Mouse (Mus musculus) monocyte, adult 2 months (primary cell): ENCODE measurements around the gene Myh7.
A peak's percentile ranks its signal among the peaks of the same experiment; 100 is the strongest.
"Not testable (repeated sequence)": the region's sequence is repeated elsewhere in the genome, so short reads cannot be mapped to it uniquely, and the experiment has no call there.

Experiments
- DNase-seq, 2 experiments: peaks; one replicate each; pipeline ENCODE4 v3.0.0; 2022; ENCODE audit warnings: low spot score in 2 of 2, low read depth in 1 of 2

Gene Myh7

GRCm38 (mm10) chr14:54994136-54994868, at the start of gene Myh7:
Gene Myh7 (minus strand): TSS chr14:54994626.
- DNase-seq, result no peak

DNA sequence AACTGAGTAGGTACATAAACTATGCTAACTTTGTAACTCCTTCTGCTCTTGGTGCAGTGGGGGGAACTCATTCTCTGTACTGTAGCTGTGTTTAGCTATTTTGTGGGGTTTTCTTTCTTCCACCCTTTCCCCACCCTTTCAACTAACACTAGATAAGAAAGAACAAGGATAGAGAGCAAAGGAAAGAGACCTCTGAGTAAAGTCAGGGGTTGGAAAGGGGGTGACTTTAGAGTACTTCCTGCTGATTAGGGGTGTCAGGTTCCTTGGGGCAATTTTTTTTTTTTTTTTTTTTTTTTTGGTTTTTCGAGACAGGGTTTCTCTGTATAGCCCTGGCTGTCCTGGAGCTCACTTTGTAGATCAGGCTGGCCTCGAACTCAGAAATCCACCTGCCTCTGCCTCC, 49.3 kb upstream of the Myh7 start:
- DNase-seq, result not testable (repeated sequence)

- no peak for DNase-seq
These were observed 38.3 kb upstream of the Myh7 start for GRCm38 (mm10) chr14:55032695-55033225.

- no peak for DNase-seq
These were observed 34.7 kb upstream of the Myh7 start for GRCm38 (mm10) chr14:55029034-55029698.

- no peak for DNase-seq
These were observed 34.0 kb upstream of the Myh7 start for GRCm38 (mm10) chr14:55028333-55028835.

- no peak for DNase-seq
These were observed 33.2 kb upstream of the Myh7 start for GRCm38 (mm10) chr14:55027653-55028052.

GRCm38 (mm10) chr14:55027251-55027650, 32.8 kb upstream of the Myh7 start:
- no peak for DNase-seq

GRCm38 (mm10) chr14:55025527-55025926, 31.1 kb upstream of the Myh7 start:
- DNase-seq, result no peak

DNA sequence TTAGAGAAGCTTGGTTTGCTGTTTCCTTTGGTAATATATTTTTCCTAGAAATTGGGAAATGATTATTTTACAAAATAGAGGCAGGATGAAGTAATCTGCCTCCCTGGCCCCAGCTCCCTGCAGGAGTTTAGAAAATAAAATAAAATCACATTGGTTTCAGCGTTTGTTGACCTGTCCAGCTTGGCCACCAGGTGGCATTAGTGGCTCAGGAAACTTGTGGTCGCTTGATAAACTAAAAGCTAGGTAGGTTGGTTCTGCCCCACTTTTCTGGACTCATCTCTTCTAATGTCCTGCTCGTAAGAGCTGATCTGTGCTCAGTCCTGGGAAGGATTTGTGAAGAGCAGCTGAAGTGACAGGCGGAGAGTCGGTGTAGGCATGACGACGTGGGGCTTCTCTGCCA, 29.8 kb upstream of the Myh7 start:
- DNase-seq, result peak in 1 of 2 experiments; percentile 9

- DNase-seq, result no peak
These were observed 28.6 kb upstream of the Myh7 start for GRCm38 (mm10) chr14:55023011-55023410.

- no peak for DNase-seq
These were observed 26.0 kb upstream of the Myh7 start for GRCm38 (mm10) chr14:55020394-55020793.

- no peak for DNase-seq
These were observed 22.4 kb upstream of the Myh7 start for GRCm38 (mm10) chr14:55016876-55017275.

- no peak for DNase-seq
These were observed 21.3 kb upstream of the Myh7 start for GRCm38 (mm10) chr14:55015767-55016111.

DNA sequence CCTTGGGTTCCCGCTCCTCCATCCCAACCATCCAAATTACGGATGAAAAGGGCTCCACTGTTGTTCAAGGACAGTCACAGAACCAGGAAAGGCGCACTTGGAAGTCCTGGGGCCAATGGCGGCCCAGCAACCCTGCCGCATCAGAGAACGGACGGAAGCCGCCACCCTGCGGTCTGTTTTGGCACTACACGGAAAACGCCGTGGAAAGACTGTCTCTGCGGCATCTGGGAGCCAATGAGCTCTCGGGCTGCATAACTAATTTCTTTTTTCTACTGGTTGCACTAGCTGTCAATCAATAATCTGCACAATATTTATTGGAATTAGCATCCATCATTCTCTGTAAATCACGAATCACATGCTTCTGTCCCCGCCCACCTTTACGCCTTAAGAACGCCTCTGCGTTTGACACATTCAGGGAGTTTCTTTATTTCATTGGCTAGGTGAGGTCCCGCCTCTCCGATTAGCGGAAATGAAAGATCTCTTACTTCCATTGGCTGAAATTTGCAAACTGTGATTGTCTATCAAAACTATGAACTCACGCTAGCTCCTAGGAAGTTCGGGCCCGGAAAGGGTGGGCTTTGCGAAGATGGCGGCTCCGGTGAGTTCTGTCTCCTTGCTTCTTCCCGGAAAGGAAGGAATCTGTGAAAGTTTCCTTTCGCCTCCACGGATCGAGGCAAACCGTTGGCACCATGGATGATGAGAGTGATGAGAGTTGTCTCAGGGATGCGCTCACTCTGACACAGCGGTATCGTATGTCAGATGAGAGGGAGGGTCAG, 20.8 kb upstream of the Myh7 start, which contains the start of gene Ngdn:
Gene Ngdn, plus strand, starts transcription at position 464 of the 776 bp plus-strand sequence.
- DNase-seq, result peak; percentile 92 to 96

GRCm38 (mm10) chr14:55014591-55014990, 20.2 kb upstream of the Myh7 start:
- DNase-seq, result peak in 1 of 2 experiments; percentile 0

- DNase-seq, result no peak
These were observed 16.7 kb upstream of the Myh7 start for GRCm38 (mm10) chr14:55011116-55011515.

- DNase-seq, result no peak
These were observed 14.0 kb upstream of the Myh7 start for GRCm38 (mm10) chr14:55008417-55008816.

GRCm38 (mm10) chr14:55007120-55007908, 12.9 kb upstream of the Myh7 start:
- DNase-seq, result no peak

- DNase-seq, result no peak
These were observed 12.1 kb upstream of the Myh7 start for GRCm38 (mm10) chr14:55006541-55006940.

GRCm38 (mm10) chr14:55005967-55006366, 11.5 kb upstream of the Myh7 start:
- DNase-seq, result no peak

DNA sequence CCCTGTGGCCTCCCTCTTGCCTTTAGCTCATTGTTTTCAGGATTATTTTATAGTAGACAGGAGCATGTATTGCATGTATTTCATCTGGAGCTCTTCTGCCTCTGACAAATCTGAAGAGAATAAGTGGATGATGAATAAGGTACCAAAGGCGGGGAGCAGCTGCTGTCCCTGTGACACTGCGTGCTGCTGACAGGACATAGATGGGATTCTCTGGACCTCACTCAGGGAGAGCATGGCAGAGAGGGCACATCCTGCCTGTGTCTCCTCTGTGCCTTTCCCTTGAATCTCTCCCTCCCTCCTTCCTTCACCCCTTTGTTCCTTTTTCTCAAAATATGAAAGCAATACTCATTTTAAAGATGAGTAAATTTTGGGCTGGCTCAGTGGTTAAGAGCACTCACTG, 11.1 kb upstream of the Myh7 start:
- DNase-seq, result no peak
